Mouse (Mus musculus) thymus, adult 2 months (tissue): ENCODE results near the gene Pidd1. TPM values are rescaled to one million over a fixed set of nuclear protein-coding genes. Genes with fewer than 3 reads are reported as not detected.
"Not testable (repeated sequence)": the region's sequence is repeated elsewhere in the genome, so short reads cannot be mapped to it uniquely, and the experiment has no call there.

Experiments used
- DNase-seq: peaks from one replicate; pipeline ENCODE4 v3.0.0; 2021
- H3K27ac ChIP-seq: fragments of 200-500 bp; 2 replicates; pipeline ENCODE4 v1.5.1; 2012; ENCODE audit warnings: low read length, control low read depth; ENCODE audit not compliant: control insufficient read depth, insufficient read depth
- H3K27me3 ChIP-seq: fragments of 200-500 bp; 2 replicates; pipeline ENCODE4 v1.6.1; 2012; ENCODE audit warnings: mild to moderate bottlenecking, low read length, moderate library complexity, mixed read lengths; ENCODE audit not compliant: control insufficient read depth, insufficient read depth
- H3K36me3 ChIP-seq: fragments of 200-500 bp; 2 replicates; pipeline ENCODE4 v1.6.1; 2012; ENCODE audit warnings: mild to moderate bottlenecking, low read length, moderate library complexity; ENCODE audit not compliant: control insufficient read depth, insufficient read depth
- H3K4me1 ChIP-seq: fragments of 200-500 bp; replicated peaks from 2 replicates; pipeline ENCODE4 v1.6.1; 2012; ENCODE audit warnings: low read length; ENCODE audit not compliant: control insufficient read depth, insufficient read depth
- H3K4me3 ChIP-seq: fragments of 200-500 bp; 2 replicates; pipeline ENCODE4 v1.5.1; 2012; ENCODE audit warnings: mild to moderate bottlenecking, low read length, control low read depth, moderate library complexity; ENCODE audit not compliant: control insufficient read depth, insufficient read depth
- CTCF ChIP-seq: fragments of 200-500 bp; IDR thresholded peaks from 2 replicates; pipeline ENCODE4 v1.5.1; 2012; ENCODE audit warnings: mild to moderate bottlenecking, control low read depth, low read length, moderate library complexity, borderline replicate concordance; ENCODE audit not compliant: control insufficient read depth, poor library complexity, insufficient read depth; ENCODE audit errors: extremely low read depth
- POLR2A ChIP-seq: fragments of 200-500 bp; IDR thresholded peaks from 2 replicates; pipeline ENCODE4 v1.6.1; 2012; ENCODE audit warnings: mild to moderate bottlenecking, low read length, control low read depth, moderate library complexity; ENCODE audit not compliant: control insufficient read depth, poor library complexity, insufficient read depth; ENCODE audit errors: extremely low read depth
- WGBS: fragments of 180-500 bp; shearing (Covaris S2); methylation state at CpG from one replicate; pipeline ENCODE4 v1.1.7; 2018; 5-methylcytosine and 5-hydroxymethylcytosine counted together
- polyA plus RNA-seq: library from polyadenylated mRNA; depleted of rRNA; stranded (reverse); fragments of >200 nt; gene quantifications from 2 replicates; pipeline ENCODE4 v1.2.3, GENCODE M21; 2012

The Pidd1 gene
- polyA plus RNA-seq, 1 experiment, result 109 TPM

GRCm38 (mm10) chr7:141454967-141455551 lies 11.2 kb upstream of the Pidd1 start, which contains the start of gene Pnpla2:
Pnpla2 (plus strand) TSS chr7:141455198.
- TF ChIP-seq POLR2A (peak; percentile 94), CTCF (0 out of 2 replicates have a peak, but pooled peaks have one; percentile 42)
- peak; percentile 96 for DNase-seq
- no peaks in the 10 kb centered on the region for H3K27me3 ChIP-seq
- peak within 1 kb of the TSS; percentile 11; the same call in 1 of the 2 replicates for H3K27ac ChIP-seq
- H3K36me3 ChIP-seq, result no peaks in the 10 kb centered on the region
- H3K4me1 ChIP-seq, result peaks cover 20% of the 10 kb centered on the region
- WGBS, result under 1% methylated on average over 44 of the region's 45 CpGs
- H3K4me3 ChIP-seq, result peak within 1 kb of the TSS; percentile 67

- TF ChIP-seq POLR2A (no peak), CTCF (no peak)
- Histone ChIP-seq H3K27ac (no peak overlapping the region), H3K36me3 (peaks cover 1% of the 10 kb centered on the region; the same call in 1 of the 2 replicates), H3K4me1 (peaks cover 22% of the 10 kb centered on the region), H3K4me3 (no peak overlapping the region), H3K27me3 (no peaks in the 10 kb centered on the region)
- no peak for DNase-seq
- 76% methylated on average over 2 of the region's 2 CpGs for WGBS
Measured at GRCm38 (mm10) chr7:141453636-141454035, 9.8 kb upstream of the Pidd1 start.

- Histone ChIP-seq H3K4me1 (peaks cover 25% of the 10 kb centered on the region), H3K27ac (no peak overlapping the region), H3K27me3 (no peaks in the 10 kb centered on the region), H3K36me3 (peaks cover 3% of the 10 kb centered on the region; the same call in 1 of the 2 replicates), H3K4me3 (no peak overlapping the region)
- TF ChIP-seq POLR2A, result no peak
- no peak for DNase-seq
Measured at GRCm38 (mm10) chr7:141451928-141452327, 8.1 kb upstream of the Pidd1 start.

GRCm38 (mm10) chr7:141447110-141447991 lies 3.5 kb upstream of the Pidd1 start, which contains the start of gene Rplp2:
Rplp2 (plus strand) TSS chr7:141447370.
- peak; percentile 94 for DNase-seq
- Histone ChIP-seq H3K27me3 (no peaks in the 10 kb centered on the region), H3K4me3 (peak within 1 kb of the TSS; percentile 92), H3K4me1 (peaks cover 21% of the 10 kb centered on the region), H3K27ac (peak within 1 kb of the TSS; percentile 79), H3K36me3 (peaks cover 3% of the 10 kb centered on the region; the same call in 1 of the 2 replicates)
- TF ChIP-seq CTCF (no peak; the same call in 1 of the 2 replicates), POLR2A (peak; percentile 85)
- WGBS, result under 1% methylated on average over 63 of the region's 63 CpGs

- 93% methylated on average over 3 of the region's 3 CpGs for WGBS
- not testable (repeated sequence) for H3K27me3 ChIP-seq, H3K36me3 ChIP-seq, H3K27ac ChIP-seq, H3K4me3 ChIP-seq, DNase-seq
- H3K4me1 ChIP-seq, result peaks cover 24% of the 10 kb centered on the region
Measured at GRCm38 (mm10) chr7:141446374-141446773, 2.5 kb upstream of the Pidd1 start.

- Histone ChIP-seq H3K36me3 (no peaks in the 10 kb centered on the region), H3K4me3 (peak overlapping the region; percentile 59), H3K4me1 (peaks cover 20% of the 10 kb centered on the region), H3K27ac (no peak overlapping the region), H3K27me3 (no peaks in the 10 kb centered on the region)
- WGBS, result 14% methylated on average over 12 of the region's 12 CpGs
- no peak for DNase-seq
- TF ChIP-seq POLR2A (no peak), CTCF (0 out of 2 replicates have a peak, but pooled peaks have one; percentile 14)
Measured at GRCm38 (mm10) chr7:141443081-141443821, 574 bp downstream of the Pidd1 start.
